In genomic region chr6:31549361-31550051, GRCm38 (mm10) we compare ENCODE assay signal across 8 mouse cellular contexts. TPM values are rescaled to one million over a fixed set of nuclear protein-coding genes. Genes with fewer than 3 reads are reported as not detected.
DNase-seq lines count a peak whose midpoint lies in the region; ATAC-seq and TF ChIP-seq lines count a peak whose summit lies in the region.

No protein-coding gene starts in this region.

- H3K27me3 ChIP-seq in stomach, embryonic 14.5 days (ENCODE audit: control insufficient read depth, insufficient read depth, low read length), result no peaks in the 10 kb centered on the region

- no peaks in the 10 kb centered on the region for H3K36me3 ChIP-seq in stomach, embryonic 14.5 days (ENCODE audit: control insufficient read depth, insufficient read depth, low read length)

- DNase-seq in cerebellum, postnatal 14 days, result peak; percentile 42 to 60
- no peak for DNase-seq in cerebellum, adult 9-11 months
- DNase-seq in heart, postnatal 14 days, result peak; percentile 79 to 84
- peak; percentile 44 for DNase-seq in lung, adult 2 months
- DNase-seq in thymus, postnatal 4 days, result no peak
- DNase-seq in spleen, postnatal 10 days (ENCODE audit: low spot score in 2 of 2), result no peak

- no peak for TF ChIP-seq CTCF in lung, adult 2 months (IDR thresholded peaks at IDR 0.05; ENCODE audit: insufficient read depth, low read length)

- H3K4me3 ChIP-seq in brown adipose tissue, adult 24 weeks (ENCODE audit: insufficient read depth, low read depth, low read length), result no peak overlapping the region
- H3K4me3 ChIP-seq in lung, adult 2 months (replicated peaks; ENCODE audit: extremely low read depth, low read depth, low read length), result no peak overlapping the region
- no peak overlapping the region for H3K4me3 ChIP-seq in stomach, embryonic 14.5 days (ENCODE audit: low read depth, low read length)

- TF ChIP-seq POLR2A in lung, adult 2 months (IDR thresholded peaks at IDR 0.05; ENCODE audit: borderline replicate concordance, extremely low read depth, low read depth, low read length), result no peak

- ATAC-seq in stomach, embryonic 14.5 days (ENCODE audit: insufficient number of reproducible peaks, insufficient read depth, low FRiP score, low read depth), result 0 out of 2 replicates have a peak, but pooled peaks have one; percentile 38

- no peaks in the 10 kb centered on the region for H3K9me3 ChIP-seq in stomach, embryonic 14.5 days (ENCODE audit: control insufficient read depth, low read depth, low read length)

- no peak overlapping the region for H3K9ac ChIP-seq in stomach, embryonic 14.5 days (replicated peaks; ENCODE audit: low read depth, low read length)

- no peak overlapping the region for H3K4me2 ChIP-seq in stomach, embryonic 14.5 days (replicated peaks; ENCODE audit: low read depth, low read length)

- peaks cover 57% of the 10 kb centered on the region for H3K4me1 ChIP-seq in brown adipose tissue, adult 24 weeks (ENCODE audit: control insufficient read depth, insufficient read depth, insufficient read length, low read length)
- H3K4me1 ChIP-seq in lung, adult 2 months (ENCODE audit: control insufficient read depth, insufficient read depth, low read length), result peaks cover 28% of the 10 kb centered on the region
- 0 out of 2 replicates have a peak, but pooled peaks cover 6% of the 10 kb centered on the region for H3K4me1 ChIP-seq in stomach, embryonic 14.5 days (ENCODE audit: control insufficient read depth, insufficient read depth, low read length)

- intact Hi-C loops in heart, postnatal 14 days (cut with DNase I), result no loop called here

- WGBS in lung, adult 2 months, result 19% methylated on average over 5 of the region's 5 CpGs
- WGBS in stomach, embryonic 14.5 days, result 41% methylated on average over 5 of the region's 5 CpGs

- peak overlapping the region; percentile 37 for H3K27ac ChIP-seq in brown adipose tissue, adult 24 weeks (replicated peaks; ENCODE audit: low read depth, low read length)
- no peak overlapping the region for H3K27ac ChIP-seq in stomach, embryonic 14.5 days (ENCODE audit: low read length)

RNA-seq across cellular contexts. Expression of gene Podxl, which starts 14.3 kb away (rescaled TPM):
- 13.0 and 18.7 TPM in 2 replicates for polyA plus RNA-seq in brown adipose tissue, adult 24 weeks (2012; ENCODE audit: insufficient read depth, insufficient read length, missing spikeins)
- total RNA-seq in heart, postnatal 14 days (2021), result 10 to 100 TPM; 87.5 to 88.3 TPM
- polyA plus RNA-seq in lung, adult 2 months (2012; rRNA removed), result 190 and 236 TPM in 2 replicates
- 20.8 and 23.6 TPM in 2 replicates for polyA plus RNA-seq in stomach, embryonic 14.5 days (2014; fragmentation: Nextera tagmentation; extraction: Ambion mirVana)

Comparison
In these comparisons a context has a peak if more than half of its experiments do, and no peak if none do; other contexts are left out.
1. DNase-seq: peak in cerebellum, postnatal 14 days (2 of 2), heart, postnatal 14 days (2 of 2) and lung, adult 2 months (single experiment); none in cerebellum, adult 9-11 months (single experiment), thymus, postnatal 4 days (single experiment) and spleen, postnatal 10 days (0 of 2).